Mouse (Mus musculus) liver, embryonic 14 days (tissue): ENCODE results near the gene Ccdc180. TPM values are rescaled to one million over a fixed set of nuclear protein-coding genes. Genes with fewer than 3 reads are reported as not detected.

ENCODE experiments used
- polyA plus RNA-seq: library from polyadenylated mRNA; depleted of rRNA; stranded (reverse); fragments of >200 nt; gene quantifications from 2 replicates; pipeline ENCODE4 v1.2.3, GENCODE M21; 2012; rRNA removed

The Ccdc180 gene
- polyA plus RNA-seq: 0.02 TPM in 2 replicates

DNA sequence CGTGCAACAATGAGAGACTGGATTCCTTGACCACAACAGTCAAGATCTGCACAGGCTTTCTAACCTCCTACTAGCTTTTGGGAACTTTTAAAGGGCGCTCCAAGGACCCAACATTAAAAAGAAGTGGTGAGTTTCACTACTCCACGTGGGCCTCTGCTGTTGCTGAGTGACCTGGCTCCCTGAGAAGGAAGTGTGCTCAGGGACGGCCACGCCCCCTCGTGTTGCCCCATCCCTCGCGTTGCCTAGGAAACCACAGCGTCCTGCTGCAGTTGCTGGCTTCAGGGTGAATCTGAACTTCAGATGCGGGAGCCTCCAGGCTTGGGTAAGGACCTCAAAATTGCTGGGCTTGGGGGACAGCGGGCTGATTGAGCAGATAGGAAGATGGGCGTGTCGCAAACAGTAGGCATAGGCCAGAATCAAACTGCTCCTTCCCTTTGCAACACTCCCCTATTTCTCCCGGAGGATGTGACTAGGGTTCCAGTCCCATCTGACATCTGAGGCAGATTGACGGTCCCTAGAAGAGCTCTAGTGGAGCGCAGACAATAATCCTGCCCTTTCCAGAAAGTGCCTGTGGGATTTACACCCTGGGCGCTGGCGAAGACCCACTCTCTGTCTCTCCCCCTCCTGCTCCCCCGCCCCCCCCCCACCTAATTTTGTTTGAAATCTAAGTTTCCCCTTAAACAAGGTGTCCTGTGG lies at the start of gene Ccdc180:
Gene Ccdc180, plus strand, starts transcription at position 238 of the 696 bp plus-strand sequence.

DNA sequence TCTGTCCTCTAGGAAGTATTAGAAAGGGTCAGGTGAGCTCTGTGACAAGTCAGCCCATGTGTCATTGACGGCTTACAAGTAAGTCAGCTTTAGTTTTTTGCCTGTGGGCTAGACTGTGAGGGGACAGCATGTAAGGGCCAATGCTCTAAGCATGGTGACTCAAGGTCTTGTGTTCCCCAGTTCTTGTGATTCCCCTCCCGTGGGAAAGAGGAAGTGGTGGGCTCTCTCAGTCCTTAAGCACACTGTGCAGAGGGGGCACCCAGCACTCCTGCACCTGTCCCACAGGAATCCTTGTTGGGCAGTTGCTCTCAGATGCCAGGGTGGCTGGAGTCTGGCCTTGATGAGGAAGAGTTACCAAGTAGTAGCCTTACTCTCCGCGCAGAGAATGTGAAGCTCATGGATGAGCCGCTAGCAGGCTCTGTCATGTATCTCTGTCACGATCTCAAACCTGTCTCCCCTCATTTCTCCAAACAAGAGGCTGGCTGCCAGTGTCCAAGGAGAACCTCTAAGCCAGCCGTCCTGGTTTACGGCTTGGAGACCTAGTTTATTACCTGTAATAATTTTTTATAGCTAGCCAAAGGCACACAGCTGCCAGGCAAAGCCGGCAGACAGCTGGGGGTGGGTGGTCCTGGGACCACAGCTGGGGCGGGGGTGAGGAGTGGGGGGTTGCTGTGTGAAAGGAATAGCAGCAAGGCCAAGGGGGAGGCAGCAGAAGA lies 41.8 kb upstream of the Ccdc180 start, which contains the start of gene Stra6l:
Gene Stra6l, plus strand, starts transcription at position 556 of the 716 bp plus-strand sequence.

DNA sequence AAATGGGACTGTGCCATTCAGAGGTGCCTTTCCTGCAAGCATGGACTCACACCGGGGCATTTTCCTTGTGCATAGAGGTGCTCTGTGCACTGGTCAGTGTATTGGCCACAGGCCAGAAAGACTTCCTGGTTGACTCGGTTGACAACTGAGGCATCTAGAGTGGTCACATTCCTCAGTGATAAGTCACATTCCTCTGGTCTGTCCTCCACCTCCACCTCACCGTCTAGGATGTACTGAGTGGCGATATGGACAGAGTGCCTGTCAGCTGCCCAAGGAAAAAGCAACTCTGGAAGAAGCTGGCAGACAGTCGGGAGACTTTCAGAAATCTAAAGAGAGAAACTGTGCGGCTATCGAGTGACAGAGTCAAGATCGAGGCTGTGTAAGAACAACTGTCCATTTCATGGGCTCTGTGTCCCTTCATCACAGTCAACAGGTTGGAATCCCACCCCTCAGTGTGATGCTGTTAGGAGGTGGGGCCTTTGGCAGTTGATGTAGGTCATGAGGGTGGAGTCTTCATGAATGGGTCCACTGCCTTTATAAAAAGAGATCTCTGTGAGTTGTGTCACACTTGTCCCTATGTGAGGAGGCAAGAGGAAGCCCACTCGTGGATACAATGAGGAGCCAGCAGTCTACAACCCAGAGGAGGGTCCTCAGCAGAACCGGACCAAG lies 74.8 kb downstream of the Ccdc180 start, which contains the start of gene Tdrd7:
Gene Tdrd7, plus strand, starts transcription at position 564 of the 669 bp plus-strand sequence.

Other genes with a start within 250 kb of the Ccdc180 start
- 26.2 and 32.0 TPM in 2 replicates for gene Aldh1b1, start 91.3 kb upstream of the Ccdc180 start, polyA plus RNA-seq
- gene Igfbpl1, start 63.4 kb upstream of the Ccdc180 start, polyA plus RNA-seq: 0.01 and 0.06 TPM in 2 replicates
- 4.3 and 5.2 TPM in 2 replicates for gene Stra6l, start 41.6 kb upstream of the Ccdc180 start, polyA plus RNA-seq
- 5.6 and 6.7 TPM in 2 replicates for gene Tdrd7, start 75.0 kb downstream of the Ccdc180 start, polyA plus RNA-seq
- gene Tmod1, start 148.6 kb downstream of the Ccdc180 start, polyA plus RNA-seq: 29.4 and 34.4 TPM in 2 replicates
- 39.0 and 40.4 TPM in 2 replicates for gene Ncbp1, start 248.3 kb downstream of the Ccdc180 start, polyA plus RNA-seq
- 5.8 and 6.8 TPM in 2 replicates for gene Tstd2, start 248.4 kb downstream of the Ccdc180 start, polyA plus RNA-seq